Mouse (Mus musculus): ENCODE measurements at regions not wholly inside any gene's neighbourhood (a gene's known extent, or its start where the extent isn't known, plus 50 kb on each side); places are given as distances from the start of the nearest gene placed in this dataset.

- Histone ChIP-seq H3K27ac (ENCODE audit: low read depth) (no peak overlapping the region), H3K4me1 (ENCODE audit: insufficient read depth) (no peaks in the 10 kb centered on the region), H3K9me3 (ENCODE audit: low read length) (no peaks in the 10 kb centered on the region), H3K4me2 (ENCODE audit: low read depth, low read length) (no peak overlapping the region), H3K27me3 (ENCODE audit: insufficient read depth, low read length) (no peaks in the 10 kb centered on the region), H3K36me3 (replicated peaks; ENCODE audit: insufficient read depth, low read length) (no peaks in the 10 kb centered on the region), H3K9ac (replicated peaks) (no peak overlapping the region), H3K4me3 (ENCODE audit: low read depth, low read length) (no peak overlapping the region)
- DNase-seq (no peak), ATAC-seq (no peak)
- no peak for TF ChIP-seq EP300 (IDR thresholded peaks at IDR 0.05; ENCODE audit: low read depth)
- no peak for TF ChIP-seq CTCF (IDR thresholded peaks at IDR 0.05; ENCODE audit: low read depth)
- WGBS (ENCODE audit: insufficient replicate concordance) = 33% methylated on average over 2 of the region's 2 CpGs
Observed at GRCm38 (mm10) chr1:30414881-30415439, 458.8 kb downstream of the Phf3 start.

All from liver, postnatal 0 days (tissue).